Mouse (Mus musculus): ENCODE measurements around the gene Grid2. TPM values are rescaled to one million over a fixed set of nuclear protein-coding genes. Genes with fewer than 3 reads are reported as not detected.

Grid2 gene
- polyA plus RNA-seq, 1 experiment = 0.05 TPM

DNA sequence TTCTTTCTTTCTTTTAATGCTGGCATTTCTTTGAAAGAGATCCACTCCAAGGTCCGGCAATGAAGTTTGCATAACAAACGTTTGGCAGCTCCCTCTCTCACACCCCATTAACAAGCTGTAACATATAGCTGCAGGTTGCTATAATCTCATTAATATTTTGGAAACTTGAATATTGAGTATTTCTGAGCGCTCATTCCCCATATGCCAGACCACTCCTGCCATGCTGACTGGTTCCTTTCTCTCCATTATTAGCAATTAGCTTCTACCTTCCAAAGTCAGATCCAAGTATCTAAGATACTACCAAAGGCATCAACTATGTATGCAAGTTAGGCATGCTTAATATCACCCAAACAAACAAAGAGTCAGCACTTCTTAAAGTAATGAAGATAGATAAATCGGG is 1477.6 kb downstream of the Grid2 start:
- Histone ChIP-seq H3K27me3 (ENCODE audit: control insufficient read depth, insufficient read depth, low read length) (peaks cover 55% of the 10 kb centered on the region), H3K27ac (ENCODE audit: insufficient read depth, low read depth, low read length) (no peak overlapping the region), H3K4me1 (ENCODE audit: control insufficient read depth, insufficient read depth, insufficient read length, low read length) (peaks cover 17% of the 10 kb centered on the region), H3K4me3 (ENCODE audit: low read depth, low read length) (no peak overlapping the region), H3K36me3 (ENCODE audit: control insufficient read depth, insufficient read depth, low read length) (no peaks in the 10 kb centered on the region)
- TF ChIP-seq CTCF (IDR thresholded peaks at IDR 0.05; ENCODE audit: extremely low read depth, insufficient read length, insufficient replicate concordance, low read depth, low read length) (no peak), POLR2A (IDR thresholded peaks at IDR 0.05; ENCODE audit: low read depth, low read length) (no peak)
- WGBS = 8% methylated on average over 4 of the region's 4 CpGs

GRCm38 (mm10) chr6:64734441-64735320 is 1479.0 kb downstream of the Grid2 start:
- WGBS = 10% methylated on average over 54 of the region's 54 CpGs

GRCm38 (mm10) chr6:64736317-64736716 is 1480.6 kb downstream of the Grid2 start:
- 0 out of 2 replicates have a peak overlapping the region, but pooled peaks have one; percentile 17 for H3K27ac ChIP-seq (ENCODE audit: insufficient read depth, low read depth, low read length)
- no peak overlapping the region for H3K4me3 ChIP-seq (ENCODE audit: low read depth, low read length)
- peaks cover 6% of the 10 kb centered on the region for H3K4me1 ChIP-seq (ENCODE audit: control insufficient read depth, insufficient read depth, insufficient read length, low read length)
- WGBS = 29% methylated on average over 4 of the region's 4 CpGs
- no peak for TF ChIP-seq CTCF (IDR thresholded peaks at IDR 0.05; ENCODE audit: extremely low read depth, insufficient read length, insufficient replicate concordance, low read depth, low read length)
- no peak for TF ChIP-seq POLR2A (IDR thresholded peaks at IDR 0.05; ENCODE audit: low read depth, low read length)
- H3K27me3 ChIP-seq (ENCODE audit: control insufficient read depth, insufficient read depth, low read length) = peaks cover 30% of the 10 kb centered on the region
- H3K36me3 ChIP-seq (ENCODE audit: control insufficient read depth, insufficient read depth, low read length) = no peaks in the 10 kb centered on the region

More at GRCm38 (mm10) chr6:64734441-64735320, 1479.0 kb downstream of the Grid2 start:
- no peak for TF ChIP-seq CTCF (IDR thresholded peaks at IDR 0.05; ENCODE audit: extremely low read depth, insufficient read length, insufficient replicate concordance, low read depth, low read length)
- 0 out of 2 replicates have a peak, but pooled peaks have one; percentile 23 for TF ChIP-seq POLR2A (IDR thresholded peaks at IDR 0.05; ENCODE audit: low read depth, low read length)
- Histone ChIP-seq H3K27me3 (ENCODE audit: control insufficient read depth, insufficient read depth, low read length) (peaks cover 43% of the 10 kb centered on the region), H3K36me3 (ENCODE audit: control insufficient read depth, insufficient read depth, low read length) (no peaks in the 10 kb centered on the region), H3K4me3 (ENCODE audit: low read depth, low read length) (peak overlapping the region; percentile 52), H3K27ac (ENCODE audit: insufficient read depth, low read depth, low read length) (peak overlapping the region; percentile 51), H3K4me1 (ENCODE audit: control insufficient read depth, insufficient read depth, insufficient read length, low read length) (peaks cover 9% of the 10 kb centered on the region)

- Histone ChIP-seq H3K27me3 (ENCODE audit: control insufficient read depth, insufficient read depth, low read length) (no peaks in the 10 kb centered on the region), H3K27ac (ENCODE audit: insufficient read depth, low read depth, low read length) (no peak overlapping the region), H3K36me3 (ENCODE audit: control insufficient read depth, insufficient read depth, low read length) (no peaks in the 10 kb centered on the region), H3K4me3 (ENCODE audit: low read depth, low read length) (no peak overlapping the region), H3K4me1 (ENCODE audit: control insufficient read depth, insufficient read depth, insufficient read length, low read length) (no peaks in the 10 kb centered on the region)
- 23% methylated on average over 2 of the region's 2 CpGs for WGBS
- no peak for TF ChIP-seq POLR2A (IDR thresholded peaks at IDR 0.05; ENCODE audit: low read depth, low read length)
- no peak for TF ChIP-seq CTCF (IDR thresholded peaks at IDR 0.05; ENCODE audit: extremely low read depth, insufficient read length, insufficient replicate concordance, low read depth, low read length)
Measured at GRCm38 (mm10) chr6:64742915-64743489, 1487.3 kb downstream of the Grid2 start.
